Mouse (Mus musculus): Measurements from ENCODE around the gene Btrc.

DNA sequence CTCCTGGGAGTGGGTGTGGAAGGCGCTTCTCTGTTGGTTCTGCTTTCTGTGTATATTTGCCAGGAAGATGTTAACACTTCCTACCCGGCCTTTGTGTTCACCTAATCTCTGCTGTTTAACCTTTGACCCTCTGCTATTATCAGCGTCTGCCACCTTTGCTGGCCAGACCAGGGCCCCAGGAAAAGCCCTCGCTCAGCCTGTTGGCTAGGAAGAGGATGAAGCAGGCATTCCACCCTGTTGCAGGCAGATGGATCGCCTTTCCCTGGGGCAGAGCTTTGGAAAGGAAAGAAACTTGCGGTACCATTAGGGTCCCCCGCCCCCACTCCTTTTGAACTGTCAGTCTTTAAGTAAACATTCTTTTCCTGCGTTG, 212.1 kb downstream of the Btrc start:
- TF ChIP-seq TBP (IDR thresholded peaks at IDR 0.05; ENCODE audit: low read depth, low read length): no peak
- peak; percentile 68 to 75 for TF ChIP-seq EP300 (IDR thresholded peaks at IDR 0.05; ENCODE audit: low read depth in 1 of 2, low read length in 2 of 2)
- no peak for TF ChIP-seq POLR2AphosphoS2 (IDR thresholded peaks at IDR 0.05; ENCODE audit: low read length)
- TF ChIP-seq MAFK (IDR thresholded peaks at IDR 0.05; ENCODE audit: borderline replicate concordance, low read depth, low read length): no peak
